Mouse (Mus musculus): ENCODE results near the gene Man1c1. TPM values are rescaled to one million over a fixed set of nuclear protein-coding genes. Genes with fewer than 3 reads are reported as not detected.
A peak's percentile ranks its signal among the peaks of the same experiment; 100 is the strongest.

Gene Man1c1
- polyA plus RNA-seq, 1 experiment from 2014 or later: 1.9 TPM

- WGBS: 75% methylated on average over 9 of the region's 9 CpGs
- ATAC-seq (replicated peaks; ENCODE audit: insufficient number of reproducible peaks, low FRiP score, low TSS enrichment, low read depth) (no peak), DNase-seq (ENCODE audit: low spot score) (no peak)
- H3K27ac ChIP-seq (replicated peaks; ENCODE audit: low read depth, low read length): no peak overlapping the region
- no peaks in the 10 kb centered on the region for H3K27me3 ChIP-seq (ENCODE audit: control insufficient read depth, insufficient read depth, low read length)
- H3K4me2 ChIP-seq (ENCODE audit: low read depth, low read length): no peak overlapping the region
- no peaks in the 10 kb centered on the region for H3K9me3 ChIP-seq (replicated peaks; ENCODE audit: control insufficient read depth, low read length)
- H3K36me3 ChIP-seq (replicated peaks; ENCODE audit: control insufficient read depth, insufficient read depth, low read depth, low read length): no peaks in the 10 kb centered on the region
- H3K9ac ChIP-seq (replicated peaks; ENCODE audit: low read length): no peak overlapping the region
- no peaks in the 10 kb centered on the region for H3K4me1 ChIP-seq (ENCODE audit: control insufficient read depth, insufficient read depth, low read length)
- no peak overlapping the region for H3K4me3 ChIP-seq (ENCODE audit: low read depth, low read length)
Measured at GRCm38 (mm10) chr4:134693202-134693940, 10.7 kb downstream of the Man1c1 start.

DNA sequence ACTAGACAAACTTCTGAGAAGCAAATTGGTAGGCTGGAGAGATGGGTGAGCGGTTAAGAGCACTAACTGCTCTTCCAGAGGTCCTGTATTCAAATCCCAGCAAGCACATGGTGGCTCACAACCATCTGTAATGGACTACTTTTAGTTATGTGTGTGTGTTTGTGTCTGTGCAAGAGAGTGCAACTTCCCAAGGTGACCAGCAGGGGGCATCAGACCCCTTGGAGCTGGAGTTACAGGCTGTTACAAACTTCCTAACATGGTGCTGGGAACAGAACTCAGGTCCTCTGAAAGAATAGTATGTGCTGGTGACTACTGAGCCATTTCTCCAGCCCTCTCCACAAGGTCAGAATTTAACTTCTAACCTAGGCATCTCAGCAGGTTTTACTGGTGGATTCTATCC is 11.7 kb downstream of the Man1c1 start:
- DNase-seq (ENCODE audit: low spot score) (no peak), ATAC-seq (replicated peaks; ENCODE audit: insufficient number of reproducible peaks, low FRiP score, low TSS enrichment, low read depth) (no peak)
- 87% methylated on average over 1 of the region's 1 CpGs for WGBS
- Histone ChIP-seq H3K27ac (replicated peaks; ENCODE audit: low read depth, low read length) (no peak overlapping the region), H3K4me3 (ENCODE audit: low read depth, low read length) (no peak overlapping the region), H3K27me3 (ENCODE audit: control insufficient read depth, insufficient read depth, low read length) (no peaks in the 10 kb centered on the region), H3K4me2 (ENCODE audit: low read depth, low read length) (no peak overlapping the region), H3K9me3 (replicated peaks; ENCODE audit: control insufficient read depth, low read length) (no peaks in the 10 kb centered on the region), H3K4me1 (ENCODE audit: control insufficient read depth, insufficient read depth, low read length) (no peaks in the 10 kb centered on the region), H3K36me3 (replicated peaks; ENCODE audit: control insufficient read depth, insufficient read depth, low read depth, low read length) (no peaks in the 10 kb centered on the region), H3K9ac (replicated peaks; ENCODE audit: low read length) (no peak overlapping the region)

DNA sequence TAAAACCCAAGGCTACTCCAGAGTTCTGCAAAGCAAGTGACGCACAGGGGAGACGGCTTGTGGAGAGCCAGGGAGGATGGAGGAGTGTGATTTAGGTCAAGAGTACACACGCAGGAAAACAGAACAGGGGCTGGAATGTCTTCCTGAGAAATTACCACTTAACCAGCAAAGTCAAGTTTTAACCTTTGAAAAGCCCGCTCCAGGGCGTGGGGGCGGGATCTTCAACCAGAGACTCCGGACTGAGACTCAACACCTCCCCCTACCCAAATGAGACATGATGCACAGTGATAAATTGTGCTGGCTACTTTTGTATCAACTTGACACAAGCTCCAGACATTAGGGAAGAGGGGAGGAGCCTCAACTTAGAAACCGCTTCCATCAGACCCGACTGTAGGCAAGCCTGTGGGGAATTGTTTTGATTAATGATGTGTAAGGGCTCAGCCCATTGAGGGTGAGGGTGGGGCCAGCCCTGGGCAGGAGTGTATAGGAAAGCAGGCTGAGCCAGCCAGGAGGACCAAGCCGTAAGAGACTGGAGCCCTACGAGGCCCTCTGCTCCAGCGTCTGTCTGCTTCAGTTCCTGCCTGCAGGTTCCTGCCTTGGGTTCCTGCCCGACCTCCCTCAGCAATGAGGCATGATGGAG is 17.9 kb downstream of the Man1c1 start:
- H3K4me3 ChIP-seq (ENCODE audit: low read depth, low read length): no peak overlapping the region
- 80% methylated on average over 13 of the region's 13 CpGs for WGBS
- H3K4me1 ChIP-seq (ENCODE audit: control insufficient read depth, insufficient read depth, low read length): no peaks in the 10 kb centered on the region
- H3K36me3 ChIP-seq (replicated peaks; ENCODE audit: control insufficient read depth, insufficient read depth, low read depth, low read length): no peaks in the 10 kb centered on the region
- peaks cover 4% of the 10 kb centered on the region; the same call in 1 of the 2 replicates for H3K9me3 ChIP-seq (replicated peaks; ENCODE audit: control insufficient read depth, low read length)
- H3K27me3 ChIP-seq (ENCODE audit: control insufficient read depth, insufficient read depth, low read length): no peaks in the 10 kb centered on the region
- DNase-seq (ENCODE audit: low spot score) (no peak), ATAC-seq (replicated peaks; ENCODE audit: insufficient number of reproducible peaks, low FRiP score, low TSS enrichment, low read depth) (no peak)
- no peak overlapping the region for H3K4me2 ChIP-seq (ENCODE audit: low read depth, low read length)
- no peak overlapping the region for H3K27ac ChIP-seq (replicated peaks; ENCODE audit: low read depth, low read length)
- no peak overlapping the region for H3K9ac ChIP-seq (replicated peaks; ENCODE audit: low read length)

- ATAC-seq (replicated peaks; ENCODE audit: insufficient number of reproducible peaks, low FRiP score, low TSS enrichment, low read depth): no peak
- Histone ChIP-seq H3K27me3 (ENCODE audit: control insufficient read depth, insufficient read depth, low read length) (no peaks in the 10 kb centered on the region), H3K27ac (replicated peaks; ENCODE audit: low read depth, low read length) (no peak overlapping the region), H3K4me3 (ENCODE audit: low read depth, low read length) (no peak overlapping the region), H3K36me3 (replicated peaks; ENCODE audit: control insufficient read depth, insufficient read depth, low read depth, low read length) (no peaks in the 10 kb centered on the region), H3K4me1 (ENCODE audit: control insufficient read depth, insufficient read depth, low read length) (no peaks in the 10 kb centered on the region), H3K9ac (replicated peaks; ENCODE audit: low read length) (no peak overlapping the region), H3K4me2 (ENCODE audit: low read depth, low read length) (no peak overlapping the region), H3K9me3 (replicated peaks; ENCODE audit: control insufficient read depth, low read length) (peaks cover 4% of the 10 kb centered on the region; the same call in 1 of the 2 replicates)
- no peak for DNase-seq (ENCODE audit: low spot score)
- 82% methylated on average over 9 of the region's 9 CpGs for WGBS
Measured at GRCm38 (mm10) chr4:134684637-134685338, 19.3 kb downstream of the Man1c1 start.

DNA sequence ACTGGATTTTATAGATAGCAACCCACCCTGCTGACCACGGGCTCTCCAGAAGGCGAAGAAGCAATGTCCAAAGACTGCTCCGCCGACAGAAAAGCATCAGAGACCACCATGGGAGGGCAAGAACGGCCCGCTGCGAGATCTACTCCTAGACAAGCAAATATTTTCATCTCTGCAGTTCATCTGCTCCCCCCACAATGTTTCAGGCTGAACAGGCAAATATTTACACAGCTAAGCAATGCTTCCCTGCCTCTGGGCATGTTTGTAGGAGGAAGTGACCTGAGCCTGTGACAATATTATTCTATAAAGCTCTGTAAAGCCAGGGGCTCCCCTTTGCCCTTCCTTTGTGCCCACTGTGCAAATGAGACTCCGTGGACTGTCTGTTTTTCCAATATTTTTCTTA is 20.2 kb downstream of the Man1c1 start:
- Histone ChIP-seq H3K4me1 (ENCODE audit: control insufficient read depth, insufficient read depth, low read length) (no peaks in the 10 kb centered on the region), H3K27me3 (ENCODE audit: control insufficient read depth, insufficient read depth, low read length) (no peaks in the 10 kb centered on the region), H3K4me3 (ENCODE audit: low read depth, low read length) (no peak overlapping the region), H3K9ac (replicated peaks; ENCODE audit: low read length) (no peak overlapping the region), H3K9me3 (replicated peaks; ENCODE audit: control insufficient read depth, low read length) (peaks cover 4% of the 10 kb centered on the region; the same call in 1 of the 2 replicates), H3K4me2 (ENCODE audit: low read depth, low read length) (no peak overlapping the region), H3K36me3 (replicated peaks; ENCODE audit: control insufficient read depth, insufficient read depth, low read depth, low read length) (no peaks in the 10 kb centered on the region), H3K27ac (replicated peaks; ENCODE audit: low read depth, low read length) (no peak overlapping the region; the same call in 1 of the 2 replicates)
- ATAC-seq (replicated peaks; ENCODE audit: insufficient number of reproducible peaks, low FRiP score, low TSS enrichment, low read depth): no peak
- peak; percentile 37 for DNase-seq (ENCODE audit: low spot score)
- WGBS: 55% methylated on average over 8 of the region's 8 CpGs

DNA sequence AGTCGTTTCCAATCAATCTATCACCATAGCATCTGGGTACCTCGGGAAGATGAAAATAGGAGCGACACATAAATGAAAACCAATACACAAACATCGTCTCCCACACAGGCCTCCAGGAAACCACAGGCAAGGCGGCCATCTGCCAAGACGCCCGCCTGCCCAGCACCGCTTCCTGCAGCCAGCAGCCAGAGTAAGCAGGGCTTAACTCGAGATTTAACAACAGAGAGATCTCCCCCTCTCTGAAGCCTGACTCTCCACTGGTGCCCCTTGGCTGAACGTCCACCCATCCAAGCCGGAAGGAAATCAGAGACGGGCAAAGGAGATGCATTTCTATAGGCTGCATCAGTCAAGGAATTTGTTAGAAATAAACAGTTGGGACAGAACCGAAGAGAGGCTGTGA is 21.1 kb downstream of the Man1c1 start:
- Histone ChIP-seq H3K4me3 (ENCODE audit: low read depth, low read length) (no peak overlapping the region), H3K27me3 (ENCODE audit: control insufficient read depth, insufficient read depth, low read length) (no peaks in the 10 kb centered on the region), H3K4me1 (ENCODE audit: control insufficient read depth, insufficient read depth, low read length) (no peaks in the 10 kb centered on the region), H3K4me2 (ENCODE audit: low read depth, low read length) (no peak overlapping the region), H3K36me3 (replicated peaks; ENCODE audit: control insufficient read depth, insufficient read depth, low read depth, low read length) (no peaks in the 10 kb centered on the region), H3K9me3 (replicated peaks; ENCODE audit: control insufficient read depth, low read length) (peaks cover 4% of the 10 kb centered on the region; the same call in 1 of the 2 replicates), H3K9ac (replicated peaks; ENCODE audit: low read length) (no peak overlapping the region), H3K27ac (replicated peaks; ENCODE audit: low read depth, low read length) (0 out of 2 replicates have a peak overlapping the region, but pooled peaks have one; percentile 20)
- 44% methylated on average over 13 of the region's 13 CpGs for WGBS
- ATAC-seq (replicated peaks; ENCODE audit: insufficient number of reproducible peaks, low FRiP score, low TSS enrichment, low read depth) (no peak), DNase-seq (ENCODE audit: low spot score) (peak; percentile 28)

GRCm38 (mm10) chr4:134682423-134682822 is 21.7 kb downstream of the Man1c1 start:
- H3K27me3 ChIP-seq (ENCODE audit: control insufficient read depth, insufficient read depth, low read length): no peaks in the 10 kb centered on the region
- H3K36me3 ChIP-seq (replicated peaks; ENCODE audit: control insufficient read depth, insufficient read depth, low read depth, low read length): no peaks in the 10 kb centered on the region
- ATAC-seq (replicated peaks; ENCODE audit: insufficient number of reproducible peaks, low FRiP score, low TSS enrichment, low read depth) (no peak), DNase-seq (ENCODE audit: low spot score) (no peak)
- H3K9me3 ChIP-seq (replicated peaks; ENCODE audit: control insufficient read depth, low read length): peaks cover 4% of the 10 kb centered on the region; the same call in 1 of the 2 replicates
- no peak overlapping the region for H3K4me2 ChIP-seq (ENCODE audit: low read depth, low read length)
- no peak overlapping the region for H3K27ac ChIP-seq (replicated peaks; ENCODE audit: low read depth, low read length)
- 75% methylated on average over 8 of the region's 8 CpGs for WGBS
- H3K4me1 ChIP-seq (ENCODE audit: control insufficient read depth, insufficient read depth, low read length): no peaks in the 10 kb centered on the region
- no peak overlapping the region for H3K9ac ChIP-seq (replicated peaks; ENCODE audit: low read length)
- H3K4me3 ChIP-seq (ENCODE audit: low read depth, low read length): no peak overlapping the region

GRCm38 (mm10) chr4:134681819-134682218 is 22.3 kb downstream of the Man1c1 start:
- no peak overlapping the region for H3K4me3 ChIP-seq (ENCODE audit: low read depth, low read length)
- H3K9me3 ChIP-seq (replicated peaks; ENCODE audit: control insufficient read depth, low read length): peaks cover 4% of the 10 kb centered on the region; the same call in 1 of the 2 replicates
- H3K4me1 ChIP-seq (ENCODE audit: control insufficient read depth, insufficient read depth, low read length): no peaks in the 10 kb centered on the region
- no peak for DNase-seq (ENCODE audit: low spot score)
- 88% methylated on average over 7 of the region's 7 CpGs for WGBS
- no peak overlapping the region for H3K27ac ChIP-seq (replicated peaks; ENCODE audit: low read depth, low read length)
- no peak for ATAC-seq (replicated peaks; ENCODE audit: insufficient number of reproducible peaks, low FRiP score, low TSS enrichment, low read depth)
- no peaks in the 10 kb centered on the region for H3K27me3 ChIP-seq (ENCODE audit: control insufficient read depth, insufficient read depth, low read length)
- H3K4me2 ChIP-seq (ENCODE audit: low read depth, low read length): no peak overlapping the region
- no peaks in the 10 kb centered on the region for H3K36me3 ChIP-seq (replicated peaks; ENCODE audit: control insufficient read depth, insufficient read depth, low read depth, low read length)
- H3K9ac ChIP-seq (replicated peaks; ENCODE audit: low read length): no peak overlapping the region

All from embryonic facial prominence, embryonic 11.5 days (tissue).